Mouse (Mus musculus) ES-Bruce4 (cell line): ENCODE results near the gene Traf3ip2. TPM values are rescaled to one million over a fixed set of nuclear protein-coding genes. Genes with fewer than 3 reads are reported as not detected.
A peak's percentile ranks its signal among the peaks of the same experiment; 100 is the strongest.

ENCODE experiments used
- H3K27ac ChIP-seq: 2 replicates; pipeline ENCODE4 v1.5.1; 2012; ENCODE audit warnings: low read length, inconsistent platforms; ENCODE audit not compliant: insufficient read depth
- H3K27me3 ChIP-seq: 2 replicates; pipeline ENCODE4 v1.6.1; 2012; ENCODE audit warnings: mild to moderate bottlenecking, low read length, inconsistent platforms; ENCODE audit not compliant: control insufficient read depth, poor library complexity, insufficient read depth, severe bottlenecking
- H3K36me3 ChIP-seq: 2 replicates; pipeline ENCODE4 v1.6.1; 2012; ENCODE audit warnings: inconsistent platforms, mild to moderate bottlenecking, low read length, moderate library complexity; ENCODE audit not compliant: control insufficient read depth, poor library complexity, insufficient read depth, severe bottlenecking
- H3K4me1 ChIP-seq: one replicate; pipeline ENCODE4 v1.8.1; 2011; ENCODE audit warnings: low read length; ENCODE audit not compliant: control insufficient read depth, insufficient read depth
- H3K4me3 ChIP-seq: 2 replicates; pipeline ENCODE4 v1.5.1; 2011; ENCODE audit warnings: low read depth, mild to moderate bottlenecking, low read length
- H3K9ac ChIP-seq: 2 replicates; pipeline ENCODE4 v1.6.1; 2012; ENCODE audit warnings: low read depth, mild to moderate bottlenecking, inconsistent platforms; ENCODE audit not compliant: poor library complexity, severe bottlenecking
- H3K9me3 ChIP-seq: replicated peaks from 2 replicates; pipeline ENCODE4 v1.6.1; 2012; ENCODE audit warnings: mild to moderate bottlenecking, low read length, inconsistent platforms; ENCODE audit not compliant: control insufficient read depth, poor library complexity, insufficient read depth, severe bottlenecking
- CTCF ChIP-seq: IDR thresholded peaks from one replicate; pipeline ENCODE4 v1.8.1; 2011; ENCODE audit warnings: low read depth, low read length
- EP300 ChIP-seq: IDR thresholded peaks from 2 replicates; pipeline ENCODE4 v1.6.1; 2011; ENCODE audit warnings: low read depth, low read length; ENCODE audit not compliant: insufficient read depth
- POLR2A ChIP-seq: IDR thresholded peaks from one replicate; pipeline ENCODE4 v1.8.1; 2011; ENCODE audit warnings: low read length; ENCODE audit not compliant: insufficient read depth
- polyA plus RNA-seq: library from polyadenylated mRNA; stranded (reverse); fragments of >200 nt; gene quantifications from 2 replicates; pipeline ENCODE4 v1.2.4, GENCODE M21; 2011; ENCODE audit warnings: low read depth; ENCODE audit not compliant: missing spikeins, insufficient read depth, insufficient read length

Traf3ip2 gene
- 11.9 and 12.8 TPM in 2 replicates for polyA plus RNA-seq

- H3K4me3 ChIP-seq: peak within 1 kb of the TSS; percentile 39
- no peaks in the 10 kb centered on the region for H3K9me3 ChIP-seq
- H3K27ac ChIP-seq: peak within 1 kb of the TSS; percentile 60
- H3K27me3 ChIP-seq: no peaks in the 10 kb centered on the region
- no peaks in the 10 kb centered on the region for H3K36me3 ChIP-seq
- peak within 1 kb of the TSS; percentile 25 for H3K9ac ChIP-seq
- TF ChIP-seq EP300: no peak
- no peak for TF ChIP-seq CTCF
- TF ChIP-seq POLR2A: no peak
- no peaks in the 10 kb centered on the region for H3K4me1 ChIP-seq
These were observed at the start of gene Traf3ip2 for GRCm38 (mm10) chr10:39612633-39612988. Gene Traf3ip2 (plus strand): TSS chr10:39612934.

DNA sequence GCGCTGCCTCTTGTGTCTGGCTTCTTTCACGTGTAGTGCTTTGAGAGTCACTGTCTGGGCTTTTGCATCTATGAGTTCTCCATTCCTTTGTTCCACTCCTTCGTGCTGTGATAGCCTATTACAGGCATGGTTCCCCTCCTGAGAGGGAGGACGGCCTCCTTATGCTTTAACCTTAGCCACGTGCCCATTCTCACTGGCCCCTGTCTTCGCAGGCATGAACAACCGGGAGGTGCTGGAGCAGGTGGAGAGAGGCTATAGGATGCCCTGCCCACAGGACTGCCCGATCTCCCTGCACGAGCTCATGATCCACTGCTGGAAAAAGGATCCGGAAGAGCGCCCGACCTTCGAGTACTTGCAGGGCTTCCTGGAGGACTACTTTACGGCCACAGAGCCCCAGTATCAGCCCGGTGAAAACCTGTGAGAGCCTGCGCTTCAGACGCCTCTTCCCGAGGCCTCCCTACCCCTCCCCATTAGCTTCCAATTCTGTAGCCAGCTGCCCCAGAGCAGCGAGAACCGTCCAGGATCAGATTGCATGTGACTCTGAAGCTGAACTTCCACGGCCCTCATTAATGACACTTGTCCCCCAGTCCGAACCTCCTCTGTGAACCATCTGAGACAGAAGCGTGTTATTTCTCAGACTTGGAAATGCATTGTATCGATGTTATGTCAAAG lies 49.0 kb upstream of the Traf3ip2 start:
- Histone ChIP-seq H3K9ac (no peak overlapping the region), H3K9me3 (no peaks in the 10 kb centered on the region), H3K4me3 (no peak overlapping the region), H3K27ac (no peak overlapping the region), H3K36me3 (no peaks in the 10 kb centered on the region), H3K4me1 (no peaks in the 10 kb centered on the region), H3K27me3 (no peaks in the 10 kb centered on the region)
- TF ChIP-seq EP300 (no peak), POLR2A (no peak), CTCF (no peak)

DNA sequence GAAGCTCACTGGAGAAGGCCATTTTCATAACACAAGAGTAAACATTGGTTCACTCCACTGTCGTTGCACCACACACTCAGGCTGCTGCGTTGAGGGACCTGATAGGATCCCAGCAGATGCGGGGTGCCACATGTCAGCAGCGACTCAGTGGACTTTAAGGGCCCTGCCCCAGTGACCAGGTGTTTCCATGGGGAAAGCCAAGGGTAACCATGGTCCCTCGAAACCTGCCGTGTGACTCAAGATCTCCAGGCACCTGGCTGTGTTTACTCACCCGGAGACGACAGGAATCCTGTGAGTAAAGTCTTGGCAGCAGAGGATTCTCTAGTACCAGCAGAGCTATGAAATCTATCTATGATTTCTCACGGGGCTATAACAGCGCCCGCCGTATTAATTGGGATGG lies 45.8 kb upstream of the Traf3ip2 start:
- TF ChIP-seq EP300 (no peak), CTCF (no peak), POLR2A (no peak)
- Histone ChIP-seq H3K4me1 (no peaks in the 10 kb centered on the region), H3K36me3 (no peaks in the 10 kb centered on the region)

GRCm38 (mm10) chr10:39568991-39569390 lies 43.7 kb upstream of the Traf3ip2 start:
- Histone ChIP-seq H3K4me1 (peaks cover 2% of the 10 kb centered on the region), H3K4me3 (no peak overlapping the region), H3K9ac (no peak overlapping the region), H3K27ac (no peak overlapping the region), H3K9me3 (no peaks in the 10 kb centered on the region), H3K27me3 (no peaks in the 10 kb centered on the region), H3K36me3 (no peaks in the 10 kb centered on the region)
- TF ChIP-seq POLR2A (no peak), EP300 (no peak), CTCF (no peak)

More for the DNA sequence above, 45.8 kb upstream of the Traf3ip2 start:
- H3K4me3 ChIP-seq: no peak overlapping the region
- H3K9me3 ChIP-seq: no peaks in the 10 kb centered on the region
- H3K27ac ChIP-seq: no peak overlapping the region
- H3K27me3 ChIP-seq: no peaks in the 10 kb centered on the region
- no peak overlapping the region for H3K9ac ChIP-seq

DNA sequence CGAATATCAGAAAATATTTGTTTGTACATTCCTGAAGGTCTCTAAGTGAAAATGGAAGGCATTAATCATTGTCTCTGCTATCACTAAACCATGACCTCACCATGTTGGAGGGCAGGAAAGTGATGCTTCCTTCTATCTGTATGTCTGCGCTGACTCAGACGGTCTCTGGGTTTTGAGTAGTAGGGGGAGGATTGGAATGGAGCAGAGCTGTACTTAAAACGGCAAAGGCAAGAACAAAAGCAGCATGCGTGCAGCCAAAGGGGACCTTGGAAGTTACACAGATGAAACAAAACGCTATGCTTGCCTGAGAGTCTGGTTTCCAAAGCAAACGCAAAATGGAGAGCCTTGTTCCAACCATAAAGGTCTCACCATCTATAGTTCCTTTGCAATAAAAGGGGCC lies 41.7 kb upstream of the Traf3ip2 start:
- Histone ChIP-seq H3K36me3 (no peaks in the 10 kb centered on the region), H3K4me3 (no peak overlapping the region), H3K9ac (no peak overlapping the region), H3K4me1 (peaks cover 2% of the 10 kb centered on the region), H3K9me3 (no peaks in the 10 kb centered on the region), H3K27me3 (no peaks in the 10 kb centered on the region), H3K27ac (no peak overlapping the region)
- no peak for TF ChIP-seq EP300
- no peak for TF ChIP-seq POLR2A
- no peak for TF ChIP-seq CTCF

- H3K36me3 ChIP-seq: no peaks in the 10 kb centered on the region
- no peak overlapping the region for H3K4me3 ChIP-seq
- no peak overlapping the region for H3K9ac ChIP-seq
- peaks cover 2% of the 10 kb centered on the region for H3K4me1 ChIP-seq
- no peak for TF ChIP-seq CTCF
- TF ChIP-seq EP300: no peak
- no peak for TF ChIP-seq POLR2A
- H3K9me3 ChIP-seq: no peaks in the 10 kb centered on the region
- no peak overlapping the region for H3K27ac ChIP-seq
- no peaks in the 10 kb centered on the region for H3K27me3 ChIP-seq
These were observed 40.6 kb upstream of the Traf3ip2 start for GRCm38 (mm10) chr10:39572050-39572671.
